Mouse (Mus musculus): Measurements from ENCODE around the gene Fsip1. TPM values are rescaled to one million over a fixed set of nuclear protein-coding genes. Genes with fewer than 3 reads are reported as not detected.

The Fsip1 gene
- polyA plus RNA-seq, 1 experiment from 2014 or later, result 2.8 TPM

DNA sequence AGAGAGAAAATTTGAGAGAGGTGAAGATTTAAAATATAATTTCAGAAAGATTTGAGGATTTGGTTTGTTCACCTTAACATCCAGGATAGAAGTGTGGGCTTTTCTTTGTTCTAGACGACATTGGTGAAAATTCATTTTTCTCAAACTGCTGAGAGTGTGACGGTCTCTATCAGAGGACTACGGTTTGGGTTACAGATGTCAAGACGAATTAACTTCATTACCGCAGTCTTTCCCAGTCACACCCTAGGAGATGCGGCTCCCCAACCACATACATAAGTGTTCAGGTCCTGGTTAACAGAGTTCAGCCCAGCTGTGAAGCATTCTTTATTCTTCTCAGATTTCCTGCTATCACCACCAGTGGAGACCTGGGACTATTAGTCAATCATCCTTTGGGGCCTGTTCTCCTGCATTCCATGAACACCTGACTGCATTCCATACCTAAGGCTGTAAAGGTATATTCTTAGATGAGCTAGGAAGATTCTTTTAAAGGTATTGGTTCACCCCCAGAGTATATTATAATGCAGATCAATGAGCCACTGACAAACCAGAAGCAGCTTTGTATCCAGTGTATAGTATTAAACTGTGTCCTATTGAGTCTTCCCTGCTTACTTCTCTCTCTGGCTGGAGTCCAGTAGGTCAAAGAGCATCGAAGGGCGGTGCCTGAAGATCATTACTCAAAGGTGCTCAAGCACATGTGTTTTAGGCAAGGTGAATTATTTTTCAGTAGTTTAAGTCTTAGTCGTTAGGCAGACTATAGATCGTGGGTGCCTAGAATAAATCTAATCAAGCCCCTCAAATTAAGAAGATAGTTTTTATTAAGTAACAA, 82.0 kb downstream of the Fsip1 start:
- Histone ChIP-seq H3K9ac (ENCODE audit: low read length) (no peak overlapping the region), H3K27me3 (ENCODE audit: control insufficient read depth, insufficient read depth, low read length) (no peaks in the 10 kb centered on the region), H3K4me1 (ENCODE audit: control insufficient read depth, insufficient read depth, low read length) (peaks cover 4% of the 10 kb centered on the region), H3K27ac (ENCODE audit: low read depth, low read length) (no peak overlapping the region), H3K36me3 (ENCODE audit: control insufficient read depth, insufficient read depth, low read length) (no peaks in the 10 kb centered on the region), H3K9me3 (ENCODE audit: control insufficient read depth, low read length) (no peaks in the 10 kb centered on the region; the same call in 1 of the 2 replicates), H3K4me3 (ENCODE audit: low read depth, low read length) (no peak overlapping the region), H3K4me2 (no peak overlapping the region)
- ATAC-seq (ENCODE audit: low FRiP score) (peak; percentile 52; the same call in 1 of the 2 replicates), DNase-seq (ENCODE audit: low spot score, missing footprints) (peak; percentile 84)
- WGBS, result 68% methylated on average over 10 of the region's 10 CpGs

GRCm38 (mm10) chr2:118168225-118168624, 88.5 kb downstream of the Fsip1 start:
- no peaks in the 10 kb centered on the region for H3K27me3 ChIP-seq (ENCODE audit: control insufficient read depth, insufficient read depth, low read length)
- 52% methylated on average over 1 of the region's 1 CpGs for WGBS
- no peak overlapping the region for H3K4me3 ChIP-seq (ENCODE audit: low read depth, low read length)
- H3K4me1 ChIP-seq (ENCODE audit: control insufficient read depth, insufficient read depth, low read length), result no peaks in the 10 kb centered on the region
- peak; percentile 79 for DNase-seq (ENCODE audit: low spot score, missing footprints)
- H3K36me3 ChIP-seq (ENCODE audit: control insufficient read depth, insufficient read depth, low read length), result no peaks in the 10 kb centered on the region
- H3K4me2 ChIP-seq, result no peak overlapping the region
- H3K9me3 ChIP-seq (ENCODE audit: control insufficient read depth, low read length), result no peaks in the 10 kb centered on the region; the same call in 1 of the 2 replicates
- no peak overlapping the region for H3K9ac ChIP-seq (ENCODE audit: low read length)
- H3K27ac ChIP-seq (ENCODE audit: low read depth, low read length), result no peak overlapping the region
- ATAC-seq (ENCODE audit: low FRiP score), result no peak

- WGBS, result 71% methylated on average over 4 of the region's 4 CpGs
- H3K4me3 ChIP-seq (ENCODE audit: low read depth, low read length), result no peak overlapping the region
- no peak overlapping the region for H3K9ac ChIP-seq (ENCODE audit: low read length)
- H3K36me3 ChIP-seq (ENCODE audit: control insufficient read depth, insufficient read depth, low read length), result no peaks in the 10 kb centered on the region
- no peaks in the 10 kb centered on the region; the same call in 1 of the 2 replicates for H3K9me3 ChIP-seq (ENCODE audit: control insufficient read depth, low read length)
- no peaks in the 10 kb centered on the region for H3K27me3 ChIP-seq (ENCODE audit: control insufficient read depth, insufficient read depth, low read length)
- H3K4me2 ChIP-seq, result no peak overlapping the region
- H3K27ac ChIP-seq (ENCODE audit: low read depth, low read length), result no peak overlapping the region
- H3K4me1 ChIP-seq (ENCODE audit: control insufficient read depth, insufficient read depth, low read length), result no peaks in the 10 kb centered on the region
- peak; percentile 57 for DNase-seq (ENCODE audit: low spot score, missing footprints)
- no peak for ATAC-seq (ENCODE audit: low FRiP score)
These were observed 89.0 kb downstream of the Fsip1 start for GRCm38 (mm10) chr2:118167731-118168130.

GRCm38 (mm10) chr2:118165691-118166090, 91.1 kb downstream of the Fsip1 start:
- H3K4me3 ChIP-seq (ENCODE audit: low read depth, low read length), result no peak overlapping the region
- H3K27me3 ChIP-seq (ENCODE audit: control insufficient read depth, insufficient read depth, low read length), result no peaks in the 10 kb centered on the region
- DNase-seq (ENCODE audit: low spot score, missing footprints), result peak; percentile 41
- H3K4me1 ChIP-seq (ENCODE audit: control insufficient read depth, insufficient read depth, low read length), result peaks cover 8% of the 10 kb centered on the region; the same call in 1 of the 2 replicates
- H3K9ac ChIP-seq (ENCODE audit: low read length), result no peak overlapping the region
- H3K4me2 ChIP-seq, result no peak overlapping the region
- WGBS, result 88% methylated on average over 2 of the region's 2 CpGs
- no peaks in the 10 kb centered on the region for H3K36me3 ChIP-seq (ENCODE audit: control insufficient read depth, insufficient read depth, low read length)
- H3K27ac ChIP-seq (ENCODE audit: low read depth, low read length), result no peak overlapping the region
- no peaks in the 10 kb centered on the region; the same call in 1 of the 2 replicates for H3K9me3 ChIP-seq (ENCODE audit: control insufficient read depth, low read length)
- no peak for ATAC-seq (ENCODE audit: low FRiP score)

GRCm38 (mm10) chr2:118164137-118164536, 92.6 kb downstream of the Fsip1 start:
- Histone ChIP-seq H3K27me3 (ENCODE audit: control insufficient read depth, insufficient read depth, low read length) (no peaks in the 10 kb centered on the region), H3K27ac (ENCODE audit: low read depth, low read length) (no peak overlapping the region), H3K4me3 (ENCODE audit: low read depth, low read length) (no peak overlapping the region), H3K36me3 (ENCODE audit: control insufficient read depth, insufficient read depth, low read length) (no peaks in the 10 kb centered on the region), H3K4me2 (no peak overlapping the region), H3K9me3 (ENCODE audit: control insufficient read depth, low read length) (no peaks in the 10 kb centered on the region), H3K9ac (ENCODE audit: low read length) (no peak overlapping the region), H3K4me1 (ENCODE audit: control insufficient read depth, insufficient read depth, low read length) (peaks cover 19% of the 10 kb centered on the region)
- ATAC-seq (ENCODE audit: low FRiP score) (no peak), DNase-seq (ENCODE audit: low spot score, missing footprints) (no peak)
- 92% methylated on average over 6 of the region's 6 CpGs for WGBS

DNA sequence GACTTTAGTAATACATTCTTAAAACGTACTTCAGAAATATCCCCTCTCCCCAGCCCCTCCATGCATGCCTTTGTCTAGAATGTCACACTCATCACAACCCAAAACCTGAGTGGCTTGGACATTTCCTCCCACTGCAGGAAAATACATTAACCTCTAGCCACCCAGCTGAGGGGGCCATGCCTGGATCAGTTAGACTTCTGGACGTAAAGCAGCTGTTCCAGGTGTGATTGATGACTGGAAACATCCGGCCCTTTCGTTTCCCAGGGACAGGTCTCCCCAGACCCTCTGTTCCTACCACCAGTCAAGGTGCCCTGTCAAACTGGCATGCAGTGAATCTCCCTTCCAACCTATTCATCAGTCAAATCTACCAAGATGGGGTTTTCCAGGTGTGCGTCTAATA, 94.3 kb downstream of the Fsip1 start:
- peaks cover 19% of the 10 kb centered on the region for H3K4me1 ChIP-seq (ENCODE audit: control insufficient read depth, insufficient read depth, low read length)
- H3K36me3 ChIP-seq (ENCODE audit: control insufficient read depth, insufficient read depth, low read length), result no peaks in the 10 kb centered on the region
- H3K4me2 ChIP-seq, result no peak overlapping the region
- H3K9ac ChIP-seq (ENCODE audit: low read length), result no peak overlapping the region
- H3K4me3 ChIP-seq (ENCODE audit: low read depth, low read length), result no peak overlapping the region
- ATAC-seq (ENCODE audit: low FRiP score), result no peak
- no peak for DNase-seq (ENCODE audit: low spot score, missing footprints)
- no peak overlapping the region for H3K27ac ChIP-seq (ENCODE audit: low read depth, low read length)
- H3K9me3 ChIP-seq (ENCODE audit: control insufficient read depth, low read length), result no peaks in the 10 kb centered on the region
- 74% methylated on average over 5 of the region's 5 CpGs for WGBS
- H3K27me3 ChIP-seq (ENCODE audit: control insufficient read depth, insufficient read depth, low read length), result no peaks in the 10 kb centered on the region

GRCm38 (mm10) chr2:118160991-118161390, 95.8 kb downstream of the Fsip1 start:
- Histone ChIP-seq H3K27ac (ENCODE audit: low read depth, low read length) (peak overlapping the region; percentile 42; the same call in 1 of the 2 replicates), H3K4me2 (no peak overlapping the region), H3K27me3 (ENCODE audit: control insufficient read depth, insufficient read depth, low read length) (no peaks in the 10 kb centered on the region), H3K4me3 (ENCODE audit: low read depth, low read length) (no peak overlapping the region), H3K36me3 (ENCODE audit: control insufficient read depth, insufficient read depth, low read length) (no peaks in the 10 kb centered on the region), H3K4me1 (ENCODE audit: control insufficient read depth, insufficient read depth, low read length) (peaks cover 23% of the 10 kb centered on the region), H3K9ac (ENCODE audit: low read length) (no peak overlapping the region), H3K9me3 (ENCODE audit: control insufficient read depth, low read length) (no peaks in the 10 kb centered on the region)
- 38% methylated on average over 2 of the region's 2 CpGs for WGBS
- DNase-seq (ENCODE audit: low spot score, missing footprints) (peak; percentile 90), ATAC-seq (ENCODE audit: low FRiP score) (peak; percentile 45; the same call in 1 of the 2 replicates)

GRCm38 (mm10) chr2:118160547-118160946, 96.2 kb downstream of the Fsip1 start:
- Histone ChIP-seq H3K4me3 (ENCODE audit: low read depth, low read length) (no peak overlapping the region), H3K4me1 (ENCODE audit: control insufficient read depth, insufficient read depth, low read length) (peaks cover 23% of the 10 kb centered on the region)

DNA sequence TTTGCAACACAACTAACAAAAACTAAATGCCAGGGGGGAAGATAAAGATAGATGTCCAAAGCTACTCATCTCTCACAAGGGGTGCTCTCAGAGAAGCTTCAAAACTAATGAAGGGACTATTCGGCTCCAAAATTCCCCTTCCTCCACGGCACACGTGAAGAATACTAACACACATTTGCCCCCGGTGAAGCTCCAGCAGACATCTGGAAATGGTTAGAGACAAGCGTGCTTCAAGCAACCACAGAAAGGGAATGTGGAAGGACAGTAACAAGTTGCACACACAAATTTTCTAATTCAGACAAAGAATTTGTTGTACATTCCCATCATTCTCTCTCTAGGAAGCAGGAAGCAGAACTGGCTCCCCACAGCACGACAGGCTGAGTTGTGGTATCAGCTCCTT, 97.6 kb downstream of the Fsip1 start:
- H3K4me1 ChIP-seq (ENCODE audit: control insufficient read depth, insufficient read depth, low read length), result peaks cover 23% of the 10 kb centered on the region
- no peak overlapping the region for H3K4me3 ChIP-seq (ENCODE audit: low read depth, low read length)
- WGBS, result 66% methylated on average over 6 of the region's 6 CpGs
- H3K27ac ChIP-seq (ENCODE audit: low read depth, low read length), result no peak overlapping the region
- DNase-seq (ENCODE audit: low spot score, missing footprints), result no peak
- H3K9ac ChIP-seq (ENCODE audit: low read length), result no peak overlapping the region
- no peaks in the 10 kb centered on the region for H3K9me3 ChIP-seq (ENCODE audit: control insufficient read depth, low read length)
- H3K36me3 ChIP-seq (ENCODE audit: control insufficient read depth, insufficient read depth, low read length), result no peaks in the 10 kb centered on the region
- no peaks in the 10 kb centered on the region for H3K27me3 ChIP-seq (ENCODE audit: control insufficient read depth, insufficient read depth, low read length)
- no peak for ATAC-seq (ENCODE audit: low FRiP score)
- no peak overlapping the region for H3K4me2 ChIP-seq

More at GRCm38 (mm10) chr2:118160547-118160946, 96.2 kb downstream of the Fsip1 start:
- H3K9ac ChIP-seq (ENCODE audit: low read length), result no peak overlapping the region
- H3K27me3 ChIP-seq (ENCODE audit: control insufficient read depth, insufficient read depth, low read length), result no peaks in the 10 kb centered on the region
- H3K27ac ChIP-seq (ENCODE audit: low read depth, low read length), result peak overlapping the region; percentile 42; the same call in 1 of the 2 replicates
- 13% methylated on average over 6 of the region's 6 CpGs for WGBS
- H3K36me3 ChIP-seq (ENCODE audit: control insufficient read depth, insufficient read depth, low read length), result no peaks in the 10 kb centered on the region
- H3K4me2 ChIP-seq, result peak overlapping the region; percentile 6; the same call in 1 of the 2 replicates
- DNase-seq (ENCODE audit: low spot score, missing footprints) (peak; percentile 88), ATAC-seq (ENCODE audit: low FRiP score) (peak; percentile 93)
- H3K9me3 ChIP-seq (ENCODE audit: control insufficient read depth, low read length), result no peaks in the 10 kb centered on the region

Measured in midbrain, embryonic 11.5 days (tissue).